Mouse (Mus musculus) ES-E14 (cell line): Measurements from ENCODE around the gene Ppp1r16b.

Source experiments
- CHD2 ChIP-seq: IDR thresholded peaks from 2 replicates; pipeline ENCODE4 v1.6.1; 2014; ENCODE audit warnings: mild to moderate bottlenecking, low read depth, low read length, inconsistent platforms
- MAFK ChIP-seq: IDR thresholded peaks from 2 replicates; pipeline ENCODE4 v1.6.1; 2014; ENCODE audit warnings: mild to moderate bottlenecking, low read depth, low read length, inconsistent platforms; ENCODE audit not compliant: insufficient read depth
- ZC3H11A ChIP-seq: IDR thresholded peaks from 2 replicates; pipeline ENCODE4 v1.6.1; 2012; ENCODE audit warnings: low read depth, mild to moderate bottlenecking, inconsistent platforms, low read length, borderline replicate concordance
- ZNF384 ChIP-seq: IDR thresholded peaks from 2 replicates; pipeline ENCODE4 v1.6.1; 2012; ENCODE audit warnings: low read depth, low read length, inconsistent platforms

GRCm38 (mm10) chr2:158654717-158655116 lies 10.5 kb upstream of the Ppp1r16b start:
- no peak for TF ChIP-seq CHD2
- TF ChIP-seq ZC3H11A = no peak
- no peak for TF ChIP-seq MAFK
- TF ChIP-seq ZNF384 = no peak
